Mouse (Mus musculus) embryonic facial prominence, embryonic 11.5 days (tissue): ENCODE measurements around the gene Tmem59. TPM values are rescaled to one million over a fixed set of nuclear protein-coding genes. Genes with fewer than 3 reads are reported as not detected.

Experiments
- ATAC-seq: fragments of 200-750 bp; cut with Nextera tagmentation; replicated peaks from 2 replicates; pipeline ENCODE4 v1.8.0; 2017; ENCODE audit warnings: low read depth; ENCODE audit not compliant: insufficient number of reproducible peaks, low FRiP score, low TSS enrichment
- DNase-seq: peaks from one replicate; pipeline ENCODE4 v3.0.0-alpha.2; 2015; ENCODE audit warnings: low spot score
- H3K27ac ChIP-seq: fragments of 300-500 bp; sonication (generic); replicated peaks from 2 replicates; pipeline ENCODE4 v1.5.1; 2014; ENCODE audit warnings: mild to moderate bottlenecking, low read depth, low read length, control low read depth
- H3K27me3 ChIP-seq: fragments of 300-500 bp; sonication (generic); 2 replicates; pipeline ENCODE4 v1.6.1; 2014; ENCODE audit warnings: mild to moderate bottlenecking, low read length, moderate library complexity, mixed read lengths; ENCODE audit not compliant: control insufficient read depth, insufficient read depth
- H3K36me3 ChIP-seq: fragments of 300-500 bp; sonication (generic); replicated peaks from 2 replicates; pipeline ENCODE4 v1.6.1; 2014; ENCODE audit warnings: low read depth, mild to moderate bottlenecking, low read length, moderate library complexity, mixed read lengths; ENCODE audit not compliant: control insufficient read depth, insufficient read depth
- H3K4me1 ChIP-seq: fragments of 300-500 bp; sonication (generic); 2 replicates; pipeline ENCODE4 v1.6.1; 2014; ENCODE audit warnings: low read length, mixed read lengths; ENCODE audit not compliant: control insufficient read depth, insufficient read depth
- H3K4me2 ChIP-seq: fragments of 300-500 bp; sonication (generic); 2 replicates; pipeline ENCODE4 v1.6.1; 2014; ENCODE audit warnings: low read depth, mild to moderate bottlenecking, control low read depth, low read length, moderate library complexity
- H3K4me3 ChIP-seq: fragments of 300-500 bp; sonication (generic); 2 replicates; pipeline ENCODE4 v1.5.1; 2014; ENCODE audit warnings: low read depth, low read length, control low read depth
- H3K9ac ChIP-seq: fragments of 300-500 bp; sonication (generic); replicated peaks from 2 replicates; pipeline ENCODE4 v1.6.1; 2014; ENCODE audit warnings: mild to moderate bottlenecking, control low read depth, low read length
- H3K9me3 ChIP-seq: fragments of 300-500 bp; sonication (generic); replicated peaks from 2 replicates; pipeline ENCODE4 v1.6.1; 2016; ENCODE audit warnings: mild to moderate bottlenecking, low read length, inconsistent platforms, mixed read lengths; ENCODE audit not compliant: control insufficient read depth
- WGBS: fragments of 180-500 bp; shearing (Covaris S2); extraction: QIAGEN DNeasy Blood & Tissue Kit; methylation state at CpG from one replicate; pipeline ENCODE4 v1.1.7; 2014; 5-methylcytosine and 5-hydroxymethylcytosine counted together
- polyA plus RNA-seq: library from polyadenylated mRNA; unstranded; fragments of >200 nt; fragmentation: Nextera tagmentation; extraction: Ambion mirVana; gene quantifications from 2 replicates; pipeline ENCODE4 v1.2.1, GENCODE M21; 2014

Gene Tmem59
- polyA plus RNA-seq, 1 experiment from 2014 or later: 370 TPM

DNA sequence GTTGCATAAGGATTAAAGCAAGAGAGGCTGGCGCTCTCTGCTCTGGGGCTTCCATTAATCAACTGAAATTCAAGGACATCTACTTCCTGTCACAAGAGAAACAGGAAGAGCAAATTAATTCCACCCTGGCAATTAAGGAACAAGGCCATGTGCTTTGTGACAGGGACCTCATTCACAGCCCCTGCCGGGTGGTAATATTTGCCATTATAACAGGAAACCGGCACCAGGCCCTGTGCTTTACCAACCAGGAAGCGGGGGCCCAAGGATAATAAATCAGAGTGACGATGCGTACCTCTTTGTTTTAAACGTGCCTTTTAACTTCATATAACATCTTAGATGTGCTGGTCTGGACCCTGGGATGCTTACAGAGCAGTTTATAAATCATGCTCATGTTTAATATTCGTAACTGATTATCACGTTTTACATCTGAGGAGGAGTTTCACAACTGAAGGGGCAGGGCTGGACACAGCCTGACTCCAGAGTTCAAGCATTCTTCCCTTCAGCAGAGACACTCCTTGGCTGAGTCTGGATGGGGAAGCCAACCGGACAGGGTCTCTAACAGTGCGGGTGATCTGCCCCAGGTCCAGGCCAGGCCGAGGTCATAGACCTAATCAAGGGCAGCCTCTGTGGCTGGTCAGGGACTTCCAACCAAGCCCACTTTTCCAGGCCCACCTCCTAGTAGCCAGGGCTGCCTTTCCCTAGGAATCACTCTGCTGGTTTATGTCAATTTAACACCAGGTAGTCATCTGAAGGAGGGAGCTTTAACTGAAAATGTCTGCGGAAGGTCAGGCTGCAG, 38.2 kb upstream of the Tmem59 start:
- Histone ChIP-seq H3K9ac (peak overlapping the region; percentile 25; the same call in 1 of the 2 replicates), H3K4me1 (peaks cover 13% of the 10 kb centered on the region; the same call in 1 of the 2 replicates), H3K27ac (peak overlapping the region; percentile 29; the same call in 1 of the 2 replicates), H3K9me3 (no peaks in the 10 kb centered on the region), H3K27me3 (no peaks in the 10 kb centered on the region), H3K4me2 (no peak overlapping the region), H3K4me3 (no peak overlapping the region), H3K36me3 (no peaks in the 10 kb centered on the region)
- ATAC-seq (no peak), DNase-seq (peak; percentile 44)
- 31% methylated on average over 13 of the region's 13 CpGs for WGBS

DNA sequence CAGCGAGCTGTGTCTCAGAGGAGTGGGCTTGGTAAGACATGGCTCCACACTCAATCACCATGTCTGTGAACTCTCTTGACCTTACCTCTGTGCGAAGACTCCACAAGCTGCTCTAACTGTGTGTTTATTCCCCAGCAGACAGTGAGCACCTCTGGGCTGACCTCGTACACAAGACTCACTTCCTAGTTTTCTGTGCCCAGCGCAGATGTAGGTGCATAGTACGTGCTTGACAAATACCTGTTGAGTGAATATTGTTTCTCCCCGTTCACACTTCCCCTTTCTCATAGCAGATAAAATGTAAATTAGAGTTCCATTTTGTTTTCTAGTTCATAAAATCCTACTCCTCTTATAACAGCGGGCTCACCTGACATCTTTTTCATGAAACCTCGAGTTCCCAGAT, 34.7 kb upstream of the Tmem59 start:
- Histone ChIP-seq H3K9ac (no peak overlapping the region), H3K9me3 (no peaks in the 10 kb centered on the region), H3K4me2 (no peak overlapping the region), H3K27me3 (no peaks in the 10 kb centered on the region), H3K4me3 (no peak overlapping the region), H3K36me3 (no peaks in the 10 kb centered on the region), H3K4me1 (0 out of 2 replicates have a peak, but pooled peaks cover 3% of the 10 kb centered on the region), H3K27ac (no peak overlapping the region)
- 89% methylated on average over 8 of the region's 8 CpGs for WGBS
- DNase-seq: no peak
- no peak for ATAC-seq

DNA sequence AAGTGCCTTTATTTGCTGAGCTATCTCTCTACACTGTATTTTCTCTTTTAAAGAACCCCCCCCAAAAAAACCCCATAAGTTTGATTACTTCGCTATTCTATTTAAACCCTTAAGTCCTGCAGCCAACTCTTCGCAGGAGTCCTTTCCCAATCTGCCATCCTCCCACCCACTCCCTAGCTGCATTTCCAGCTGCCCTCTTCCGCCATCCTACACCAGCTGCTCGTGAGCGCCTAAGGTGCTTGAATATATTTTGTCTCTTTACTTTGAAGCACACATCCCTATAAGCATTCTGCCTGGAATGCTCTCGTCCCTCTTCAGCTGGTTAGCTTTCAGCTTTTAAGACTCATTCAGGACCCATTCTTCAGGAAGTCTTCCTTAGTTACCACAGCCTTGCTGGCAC, 27.2 kb upstream of the Tmem59 start:
- Histone ChIP-seq H3K4me3 (no peak overlapping the region), H3K27ac (no peak overlapping the region), H3K9ac (no peak overlapping the region), H3K27me3 (no peaks in the 10 kb centered on the region), H3K9me3 (no peaks in the 10 kb centered on the region), H3K4me2 (no peak overlapping the region), H3K4me1 (no peaks in the 10 kb centered on the region), H3K36me3 (no peaks in the 10 kb centered on the region)
- no peak for DNase-seq
- no peak for ATAC-seq
- WGBS: 87% methylated on average over 6 of the region's 6 CpGs

DNA sequence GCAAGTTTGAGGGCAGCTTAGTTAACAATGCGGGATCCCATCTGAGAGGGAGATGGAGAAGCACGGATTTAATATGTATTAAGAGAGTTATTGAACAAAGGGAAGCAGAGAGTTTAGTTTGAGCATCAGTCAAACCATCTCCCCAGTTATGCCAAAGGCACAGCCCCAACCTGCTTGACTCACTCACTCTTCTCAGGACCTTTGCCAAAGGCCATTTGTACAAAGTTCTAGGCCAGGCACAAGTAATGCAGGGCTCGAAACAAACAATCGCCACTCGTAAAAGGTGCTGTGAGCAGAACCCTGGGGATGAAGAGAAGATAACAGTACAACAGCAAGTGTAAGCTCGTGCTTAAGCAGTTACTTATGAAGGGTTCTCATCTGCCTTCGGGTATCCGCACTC, 25.6 kb upstream of the Tmem59 start:
- DNase-seq (no peak), ATAC-seq (no peak)
- H3K27me3 ChIP-seq: no peaks in the 10 kb centered on the region
- no peaks in the 10 kb centered on the region for H3K4me1 ChIP-seq
- H3K4me2 ChIP-seq: no peak overlapping the region
- H3K9ac ChIP-seq: no peak overlapping the region
- no peaks in the 10 kb centered on the region for H3K36me3 ChIP-seq
- no peak overlapping the region for H3K27ac ChIP-seq
- no peak overlapping the region for H3K4me3 ChIP-seq
- H3K9me3 ChIP-seq: no peaks in the 10 kb centered on the region
- 90% methylated on average over 8 of the region's 8 CpGs for WGBS

DNA sequence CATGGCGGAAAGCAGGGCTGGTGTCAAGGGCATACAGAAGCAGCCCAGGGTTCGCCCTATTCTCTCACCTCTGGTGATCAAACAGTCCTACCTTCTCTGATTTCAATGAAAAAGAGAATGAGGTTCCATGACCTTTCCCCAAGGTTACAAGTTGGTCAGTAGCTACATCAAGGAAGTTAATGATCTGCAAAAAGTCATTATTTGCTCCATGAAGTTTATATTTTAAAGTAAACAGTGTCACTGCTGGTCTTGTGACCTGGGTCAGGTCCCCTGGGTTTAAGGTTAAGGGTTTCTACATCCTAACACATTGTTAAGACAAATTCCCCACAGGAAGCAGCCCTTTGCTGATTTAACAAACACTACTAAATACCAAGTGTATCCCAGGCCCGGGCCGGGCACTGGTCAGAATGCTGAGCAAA, 21.2 kb upstream of the Tmem59 start:
- WGBS: 81% methylated on average over 4 of the region's 4 CpGs
- no peaks in the 10 kb centered on the region for H3K36me3 ChIP-seq

DNA sequence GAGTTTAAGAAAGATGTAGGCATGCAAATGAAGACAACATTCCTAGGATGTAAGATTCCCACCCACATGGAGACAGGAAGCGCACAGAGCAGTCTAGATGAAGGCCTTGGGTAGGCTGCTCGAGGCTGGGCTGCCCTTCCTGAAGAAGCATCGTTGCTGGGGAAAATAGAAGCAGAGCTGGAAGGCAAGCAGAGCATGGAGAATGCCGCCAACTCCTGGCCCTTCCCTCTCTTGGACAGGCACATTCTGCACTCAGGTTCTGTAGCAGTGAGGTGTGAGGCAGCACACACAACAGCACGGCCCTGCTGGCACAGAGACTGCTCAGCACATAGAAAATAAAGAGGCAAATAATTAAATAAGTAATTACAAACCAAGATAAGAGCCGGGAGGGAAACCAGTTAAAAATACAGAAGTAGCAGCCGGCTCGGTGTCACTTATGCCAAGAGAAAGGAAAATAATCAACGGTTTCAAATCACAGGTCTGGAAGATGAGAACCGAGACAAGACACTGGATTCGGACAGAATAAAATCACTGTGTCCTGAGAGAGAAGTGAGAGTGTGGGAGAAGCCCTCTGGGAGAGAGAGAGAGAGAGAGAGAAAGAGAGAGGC, 18.9 kb upstream of the Tmem59 start:
- Histone ChIP-seq H3K4me2 (no peak overlapping the region), H3K9ac (no peak overlapping the region), H3K27ac (no peak overlapping the region), H3K36me3 (no peaks in the 10 kb centered on the region), H3K4me3 (no peak overlapping the region), H3K4me1 (no peaks in the 10 kb centered on the region), H3K9me3 (no peaks in the 10 kb centered on the region), H3K27me3 (no peaks in the 10 kb centered on the region)
- DNase-seq (no peak), ATAC-seq (no peak)
- 83% methylated on average over 11 of the region's 11 CpGs for WGBS

More for the DNA sequence above, 21.2 kb upstream of the Tmem59 start:
- no peak overlapping the region for H3K9ac ChIP-seq
- DNase-seq (no peak), ATAC-seq (no peak)
- H3K9me3 ChIP-seq: no peaks in the 10 kb centered on the region
- H3K4me2 ChIP-seq: no peak overlapping the region
- H3K4me1 ChIP-seq: no peaks in the 10 kb centered on the region
- H3K4me3 ChIP-seq: no peak overlapping the region
- no peak overlapping the region for H3K27ac ChIP-seq
- H3K27me3 ChIP-seq: no peaks in the 10 kb centered on the region

DNA sequence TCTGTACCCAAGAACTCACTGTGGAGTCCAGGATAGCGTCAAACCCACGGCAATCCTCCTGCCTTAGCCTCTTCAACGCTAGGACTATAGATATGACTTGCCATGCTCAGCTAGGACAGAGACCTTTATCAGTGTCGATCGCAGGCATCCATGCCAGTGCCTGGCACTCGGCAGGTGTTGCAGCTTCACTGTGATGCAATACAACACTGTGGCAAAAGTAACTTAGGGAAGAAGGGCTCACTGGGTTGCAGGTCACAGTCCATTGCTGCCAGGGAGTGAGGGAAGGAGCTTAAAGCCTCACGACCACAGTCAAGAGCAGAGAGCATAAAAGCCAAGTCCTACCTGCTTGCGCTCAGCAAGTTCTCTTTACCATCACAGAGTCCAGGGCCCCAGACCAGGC, 18.0 kb upstream of the Tmem59 start:
- 92% methylated on average over 8 of the region's 8 CpGs for WGBS

DNA sequence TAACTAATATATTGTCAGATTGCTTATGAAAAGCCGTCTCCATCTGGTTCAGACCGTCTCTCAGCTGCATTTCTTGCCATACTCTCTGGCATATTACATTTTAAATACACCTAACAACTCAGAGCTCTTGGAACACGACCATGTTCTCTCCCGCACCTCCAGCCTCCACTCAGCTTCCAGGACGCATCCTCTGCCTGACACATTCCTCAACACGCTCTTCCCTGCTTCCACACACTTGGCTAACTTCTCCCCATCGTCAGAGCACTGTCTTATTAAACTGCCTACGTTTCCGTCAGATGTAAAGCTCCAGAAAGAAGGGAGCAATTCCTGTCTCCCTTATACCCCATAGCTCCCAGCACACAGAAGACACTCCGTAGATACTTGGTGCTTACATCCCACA, 14.9 kb upstream of the Tmem59 start:
- H3K27me3 ChIP-seq: no peaks in the 10 kb centered on the region
- WGBS: 89% methylated on average over 10 of the region's 10 CpGs
- H3K4me2 ChIP-seq: no peak overlapping the region
- H3K4me1 ChIP-seq: no peaks in the 10 kb centered on the region
- DNase-seq (no peak), ATAC-seq (no peak)
- no peak overlapping the region for H3K9ac ChIP-seq
- H3K27ac ChIP-seq: no peak overlapping the region
- H3K4me3 ChIP-seq: no peak overlapping the region
- no peaks in the 10 kb centered on the region for H3K36me3 ChIP-seq
- H3K9me3 ChIP-seq: no peaks in the 10 kb centered on the region

More for the DNA sequence above, 18.0 kb upstream of the Tmem59 start:
- Histone ChIP-seq H3K4me3 (no peak overlapping the region), H3K4me1 (no peaks in the 10 kb centered on the region), H3K27me3 (no peaks in the 10 kb centered on the region), H3K36me3 (no peaks in the 10 kb centered on the region), H3K9ac (no peak overlapping the region), H3K9me3 (no peaks in the 10 kb centered on the region), H3K27ac (no peak overlapping the region), H3K4me2 (no peak overlapping the region)
- DNase-seq (no peak), ATAC-seq (no peak)
